Mouse (Mus musculus): Measurements from ENCODE around the gene Hcn2.
A peak's percentile ranks its signal among the peaks of the same experiment; 100 is the strongest.
"Not testable (repeated sequence)": the region's sequence is repeated elsewhere in the genome, so short reads cannot be mapped to it uniquely, and the experiment has no call there.

Hcn2 gene

DNA sequence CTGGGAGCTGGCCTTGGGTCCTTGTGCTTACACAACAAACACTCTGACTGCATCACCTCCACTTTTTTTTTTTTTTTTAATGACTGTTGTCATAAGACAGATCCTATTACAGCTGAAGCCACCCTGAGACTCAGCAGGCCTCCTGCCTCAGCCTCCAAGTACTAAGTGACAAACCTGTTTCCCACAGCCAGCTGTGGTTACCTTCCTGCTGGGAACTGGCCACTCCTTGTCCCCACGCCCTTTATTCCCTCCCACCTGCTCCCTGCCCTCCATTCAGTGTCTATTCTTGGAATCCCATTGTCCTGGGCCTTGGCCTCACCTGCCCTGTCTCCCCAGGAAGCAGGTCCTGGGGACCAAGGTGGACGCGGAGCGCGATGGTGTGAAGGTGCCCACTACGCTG, 28.9 kb upstream of the Hcn2 start:
- no peak for DNase-seq

DNA sequence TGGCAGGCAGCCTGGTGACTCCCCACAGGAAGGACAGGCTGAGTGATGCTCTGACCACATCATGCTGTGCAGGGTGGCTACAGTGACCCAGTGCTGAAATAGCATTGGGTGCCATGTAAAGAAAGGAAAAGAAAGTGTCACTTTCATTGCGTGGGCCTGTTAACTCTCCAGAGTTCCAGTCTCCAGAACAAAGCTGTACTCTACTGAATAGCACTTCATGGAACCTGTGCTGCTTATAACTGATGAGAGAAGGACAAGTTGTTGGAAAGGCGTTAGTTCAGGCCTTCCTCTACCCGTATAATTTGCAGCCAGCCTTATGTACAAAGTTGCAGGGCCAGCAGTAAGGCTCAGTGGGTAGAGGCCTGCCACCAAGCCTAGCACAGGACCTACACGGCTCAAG, 27.7 kb upstream of the Hcn2 start, which contains the start of gene Gzmm:
Gene Gzmm (plus strand): TSS at position 301 of the 400 bp plus-strand sequence.
- DNase-seq: no peak

DNA sequence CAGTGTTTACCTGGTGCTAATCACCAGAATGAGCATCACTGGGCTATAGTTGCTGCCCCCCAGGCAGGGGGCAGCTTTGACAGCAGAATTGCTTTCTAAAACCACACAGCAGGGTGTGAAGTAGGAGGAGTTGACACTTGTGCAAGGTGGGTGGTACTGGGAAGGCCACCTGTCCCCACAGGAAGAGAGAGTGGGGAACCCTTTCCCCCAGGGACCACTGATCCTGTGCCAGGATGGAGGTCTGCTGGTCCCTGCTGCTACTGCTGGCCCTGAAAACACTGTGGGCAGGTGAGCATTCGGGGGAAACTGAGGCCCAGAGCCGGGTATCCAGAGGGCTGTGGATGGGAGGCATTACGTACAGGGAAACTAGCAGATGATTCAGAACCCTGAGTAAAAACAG, 27.3 kb upstream of the Hcn2 start:
- DNase-seq: no peak

DNA sequence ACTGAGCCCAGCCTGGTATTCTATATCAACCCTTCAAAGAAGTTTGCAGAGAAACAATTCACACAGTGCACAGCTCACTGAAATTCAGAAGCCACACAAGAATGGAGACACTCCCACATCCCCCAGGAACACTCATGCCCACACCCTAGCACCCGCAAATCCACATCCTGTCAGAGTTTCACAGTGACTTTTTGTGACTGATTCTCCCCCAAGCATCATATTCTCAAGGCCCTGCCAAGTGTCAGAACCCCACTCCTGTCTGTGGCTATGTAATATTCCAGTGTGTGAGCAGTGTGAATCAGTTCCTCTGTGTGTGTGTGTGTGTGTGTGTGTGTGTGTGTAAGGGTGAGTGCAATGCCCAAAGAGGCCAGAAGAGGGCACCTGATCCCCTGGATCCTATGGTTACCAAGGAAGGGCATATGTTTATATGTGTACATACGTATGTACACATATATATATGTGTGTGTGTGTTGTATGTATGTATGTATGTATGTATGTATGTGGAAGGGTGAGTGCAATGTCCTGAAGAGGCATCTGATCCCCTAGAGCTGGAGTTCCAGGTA, 24.4 kb upstream of the Hcn2 start:
- DNase-seq: no peak

DNA sequence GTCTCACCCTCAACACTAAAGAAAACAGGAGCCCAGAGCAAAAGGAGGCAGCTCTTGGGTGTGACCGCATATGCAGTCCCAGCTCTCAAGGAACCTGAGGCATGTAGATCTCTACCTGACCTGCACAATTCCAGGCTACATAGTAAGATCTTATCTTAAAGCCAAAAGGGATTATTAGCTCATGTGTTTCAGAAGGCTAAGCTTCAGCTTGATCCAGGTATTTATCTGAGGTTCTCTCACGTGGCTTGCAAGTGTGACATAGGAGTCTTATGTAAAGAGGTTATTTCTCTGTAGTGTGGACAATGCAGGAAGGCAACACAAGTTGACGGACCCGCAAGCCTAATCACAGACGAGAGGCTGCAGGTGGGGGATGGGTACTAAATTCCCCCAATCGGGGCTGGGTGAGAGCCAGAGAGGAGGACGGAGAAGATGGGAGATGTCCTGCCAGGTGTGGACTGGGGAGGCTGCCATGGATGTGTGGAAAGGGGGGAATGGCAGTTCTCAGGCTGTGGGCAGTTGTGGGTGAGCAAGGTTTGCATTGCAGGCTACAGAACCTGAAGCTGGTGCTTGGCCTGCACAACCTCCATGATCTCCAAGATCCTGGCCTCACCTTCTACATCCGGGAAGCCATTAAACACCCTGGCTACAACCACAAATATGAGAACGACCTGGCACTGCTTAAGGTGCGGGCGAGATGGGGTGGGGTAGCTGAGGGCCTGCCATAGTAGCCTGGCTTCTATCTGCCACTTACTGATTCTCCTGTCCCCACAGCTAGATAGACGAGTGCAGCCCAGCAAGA, 22.7 kb upstream of the Hcn2 start:
- DNase-seq: no peak

GRCm38 (mm10) chr10:79694379-79694655, 22.1 kb upstream of the Hcn2 start:
- no peak for DNase-seq

DNA sequence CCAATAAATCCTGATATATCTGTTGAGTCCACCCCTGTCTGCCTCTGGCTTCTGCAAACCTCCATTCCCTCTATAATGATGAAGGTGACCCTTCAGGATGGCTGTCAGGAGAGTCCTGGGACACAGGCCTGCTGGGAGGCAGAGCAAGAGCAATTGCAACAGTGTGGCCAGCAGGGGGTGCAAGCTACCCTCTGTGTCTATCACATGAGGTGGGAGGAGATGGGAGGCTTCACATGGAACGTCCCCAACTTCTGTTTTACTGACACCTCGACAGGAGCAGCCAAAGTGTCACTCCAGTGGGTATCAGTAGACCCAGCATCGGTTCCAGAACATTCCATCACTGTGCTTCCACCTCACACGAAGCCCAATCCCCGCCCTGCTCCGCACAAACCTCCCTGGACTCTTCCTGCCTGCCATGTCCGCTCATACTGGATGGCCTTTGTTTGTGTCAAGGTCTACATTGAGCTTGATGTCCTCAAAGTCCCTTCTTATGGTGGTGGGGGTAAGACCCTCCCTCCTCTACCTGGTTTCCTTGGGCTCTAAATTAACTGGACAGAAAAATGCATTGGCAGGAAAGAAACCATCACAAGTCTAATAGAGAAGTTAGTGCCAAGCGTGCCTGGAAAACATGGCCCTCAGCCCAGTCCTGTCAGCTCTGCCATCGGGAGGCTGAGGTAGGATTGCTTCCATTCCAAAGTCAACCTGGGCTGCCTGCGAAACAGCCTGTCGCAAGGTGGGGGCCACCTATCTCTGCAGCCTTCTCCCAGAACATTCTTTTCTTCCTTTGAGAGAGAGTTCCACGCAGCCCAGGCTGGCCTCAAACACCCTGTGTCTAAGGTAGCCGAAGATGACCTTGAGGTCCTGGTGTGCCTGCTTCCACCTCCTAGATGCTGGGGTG, 21.0 kb upstream of the Hcn2 start:
- DNase-seq: peak; percentile 76 to 86

DNA sequence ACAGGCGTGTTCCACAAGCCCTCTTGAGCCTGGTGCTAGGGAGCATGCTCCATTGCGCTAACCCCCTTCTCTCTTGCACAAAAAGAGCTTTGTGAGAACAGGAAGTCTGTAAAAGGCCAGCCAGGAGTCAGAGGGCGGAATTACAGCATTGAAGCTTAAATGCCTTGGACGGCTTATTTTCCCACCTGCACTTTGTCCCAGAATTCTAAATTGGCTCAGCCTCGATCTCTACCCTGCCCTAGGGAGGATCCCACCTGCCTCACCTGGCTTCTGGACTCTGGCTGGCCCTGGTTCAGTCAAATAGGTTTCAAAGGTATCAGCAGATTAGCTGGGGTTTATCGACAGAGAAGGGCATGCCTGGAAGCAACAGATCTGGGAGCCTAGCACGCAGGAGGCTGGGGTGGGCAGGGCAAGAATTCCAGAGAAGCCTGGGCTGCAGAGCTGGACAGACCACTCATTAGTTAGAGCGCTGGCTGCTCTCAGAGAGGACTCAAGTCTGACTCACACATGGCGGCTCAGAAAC, 20.2 kb upstream of the Hcn2 start:
- DNase-seq: no peak

DNA sequence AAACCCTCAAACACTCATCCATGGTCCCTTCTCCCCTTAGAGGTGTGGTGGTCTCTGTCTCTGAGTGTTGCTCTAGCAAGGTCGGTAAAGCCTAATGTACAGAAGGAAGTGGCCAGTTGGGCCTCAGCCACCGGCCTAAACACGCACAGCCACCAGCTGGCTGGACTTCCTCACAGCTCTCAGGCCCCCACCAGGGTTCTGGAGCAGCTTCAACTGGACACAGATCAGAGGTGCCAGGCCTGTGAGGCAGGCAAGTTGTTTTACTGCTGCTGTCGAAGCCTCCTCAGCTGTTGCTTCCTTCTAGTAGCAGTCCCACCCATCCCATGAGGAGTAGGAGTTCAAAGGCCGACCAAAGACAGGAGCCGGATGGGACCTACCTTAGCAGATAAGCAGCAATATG, 18.5 kb upstream of the Hcn2 start:
- peak; percentile 90 to 92 for DNase-seq

DNA sequence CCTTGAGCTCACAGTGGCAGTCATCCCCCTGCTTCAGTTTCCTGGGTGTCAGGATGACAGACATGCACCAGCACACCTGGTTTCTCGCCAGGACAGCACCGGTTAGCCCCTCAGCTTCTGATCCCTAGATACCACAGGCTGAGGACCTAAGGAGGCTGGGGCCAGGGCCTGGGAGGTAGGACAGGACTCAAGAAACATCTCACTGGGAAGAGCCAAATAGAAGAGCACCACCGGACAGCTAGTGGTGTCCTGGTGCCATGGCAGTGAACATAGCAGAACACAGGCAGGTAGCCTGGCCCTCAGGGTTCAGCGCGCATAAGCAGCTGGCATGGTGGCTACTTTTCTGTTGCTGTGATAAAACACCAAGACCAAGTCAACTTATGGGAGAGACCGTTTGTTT, 18.0 kb upstream of the Hcn2 start:
- no peak for DNase-seq

GRCm38 (mm10) chr10:79700676-79701075, 15.8 kb upstream of the Hcn2 start:
- no peak for DNase-seq

DNA sequence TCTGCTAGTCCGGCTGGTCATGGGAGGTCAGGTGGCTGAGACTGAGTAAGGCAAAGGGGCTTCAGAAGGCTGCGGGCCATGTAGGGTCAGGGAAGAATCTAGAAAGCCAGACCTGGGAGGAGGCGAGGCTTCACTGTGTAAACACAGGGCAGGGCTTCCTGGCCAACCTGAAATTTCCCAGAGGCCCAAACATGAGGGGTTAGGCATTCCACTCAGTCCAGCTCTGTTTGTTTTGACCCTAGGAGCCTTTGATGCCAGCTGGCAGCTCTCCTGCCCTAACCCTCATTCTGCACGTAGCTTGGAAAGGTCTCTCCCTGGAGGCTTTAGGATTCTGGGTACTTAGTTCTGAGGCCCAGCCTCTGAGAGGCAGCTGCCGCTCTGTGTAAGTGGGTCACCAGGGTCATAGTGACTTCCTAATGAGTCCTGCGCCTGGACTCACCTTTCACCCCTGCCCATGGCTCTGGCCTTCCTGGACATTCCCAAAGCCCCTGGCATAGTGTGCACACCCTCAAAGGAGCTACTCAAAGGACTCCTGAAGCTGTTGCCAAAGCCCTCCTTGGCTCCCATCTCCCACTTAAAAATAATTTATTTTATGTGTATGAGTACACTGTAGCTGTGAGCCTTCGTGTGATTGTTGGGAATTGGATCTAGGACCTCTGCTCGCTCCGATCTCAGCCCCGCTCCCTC, 14.8 kb upstream of the Hcn2 start:
- DNase-seq: no peak

DNA sequence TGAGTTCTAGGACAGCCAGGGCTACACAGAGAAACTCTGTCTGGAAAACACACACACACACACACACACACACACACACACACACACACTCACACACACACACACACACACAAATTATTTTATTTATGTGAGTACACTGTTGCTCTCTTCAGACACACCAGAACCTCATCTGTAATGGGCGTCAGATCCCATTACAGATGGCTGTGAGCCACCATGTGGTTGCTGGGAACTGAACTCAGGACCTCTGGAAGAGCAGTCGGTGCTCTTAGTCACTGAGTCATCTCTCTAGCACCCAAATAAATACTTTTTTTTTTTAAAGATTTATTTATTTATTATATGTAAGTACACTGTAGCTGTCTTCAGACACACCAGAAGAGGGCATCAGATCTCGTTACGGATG, 13.5 kb upstream of the Hcn2 start:
- not testable (repeated sequence) for DNase-seq

DNA sequence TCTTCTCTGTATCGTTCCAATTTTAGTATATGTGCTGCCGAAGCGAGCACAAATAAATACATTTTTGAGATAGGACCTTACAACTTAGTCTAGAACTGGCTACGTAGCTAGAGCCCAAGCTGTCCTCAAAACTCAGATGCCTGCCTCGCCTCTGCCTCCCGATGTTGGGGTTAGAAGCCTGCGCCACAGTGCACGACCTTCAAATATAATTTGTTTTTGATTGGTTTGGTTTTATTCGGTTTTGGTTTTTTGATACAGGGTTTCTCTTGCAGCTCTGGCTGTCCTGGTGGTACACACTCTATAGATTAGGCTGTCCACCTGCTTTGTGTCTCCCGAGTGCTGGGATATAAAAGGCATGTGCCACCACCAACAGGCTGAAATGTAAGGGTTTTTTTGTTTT, 12.9 kb upstream of the Hcn2 start:
- DNase-seq: no peak

- peak; percentile 98 to 100 for DNase-seq
Measured at GRCm38 (mm10) chr10:79704065-79704969, 12.1 kb upstream of the Hcn2 start, which contains the start of gene Bsg. TSS of gene Bsg (plus strand) at chr10:79704491.

GRCm38 (mm10) chr10:79704970-79705360, 11.5 kb upstream of the Hcn2 start:
- no peak for DNase-seq

DNA sequence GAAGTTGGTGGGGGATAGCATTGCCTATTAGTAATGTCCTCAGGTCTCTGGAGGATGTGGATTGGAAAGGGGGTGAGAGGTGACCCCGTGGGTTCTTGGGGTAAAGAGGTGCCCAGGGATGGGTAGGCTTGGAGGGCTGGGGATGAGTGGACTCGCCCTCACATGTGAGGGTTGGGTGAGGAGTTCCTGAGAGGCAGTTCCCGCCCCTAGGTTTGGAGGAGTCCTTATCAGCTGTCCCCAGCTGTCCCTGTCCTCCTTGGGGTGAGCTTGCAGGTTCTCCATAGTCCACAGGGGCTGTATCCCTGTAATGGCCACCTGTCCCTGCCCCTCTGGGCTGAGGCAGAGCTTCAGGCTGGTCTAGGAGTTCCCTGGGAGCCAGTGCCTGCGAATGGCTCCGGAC, 10.5 kb upstream of the Hcn2 start:
- DNase-seq: no peak

GRCm38 (mm10) chr10:79706406-79707094, 9.9 kb upstream of the Hcn2 start:
- peak; percentile 53 to 54 for DNase-seq

DNA sequence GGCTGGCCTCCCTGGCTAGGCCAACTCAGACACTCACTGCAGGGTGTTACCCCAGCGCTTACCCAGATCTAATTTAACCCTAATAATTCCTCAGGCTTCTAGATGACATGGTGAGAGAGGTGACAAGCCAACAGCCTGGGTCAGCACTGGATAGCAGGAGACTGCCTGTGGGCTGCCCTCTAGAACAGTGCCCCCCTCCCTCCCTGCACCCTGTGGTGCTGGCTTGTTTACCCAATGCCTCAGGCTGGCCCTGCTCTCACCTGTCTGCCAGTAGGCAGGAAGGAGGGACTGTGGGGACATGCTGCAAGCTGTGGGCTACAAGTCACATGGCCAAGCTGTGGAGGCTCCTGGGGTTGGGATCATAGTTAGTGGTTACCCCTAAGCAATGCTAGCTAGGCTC, 9.3 kb upstream of the Hcn2 start:
- peak; percentile 68 to 75 for DNase-seq

DNA sequence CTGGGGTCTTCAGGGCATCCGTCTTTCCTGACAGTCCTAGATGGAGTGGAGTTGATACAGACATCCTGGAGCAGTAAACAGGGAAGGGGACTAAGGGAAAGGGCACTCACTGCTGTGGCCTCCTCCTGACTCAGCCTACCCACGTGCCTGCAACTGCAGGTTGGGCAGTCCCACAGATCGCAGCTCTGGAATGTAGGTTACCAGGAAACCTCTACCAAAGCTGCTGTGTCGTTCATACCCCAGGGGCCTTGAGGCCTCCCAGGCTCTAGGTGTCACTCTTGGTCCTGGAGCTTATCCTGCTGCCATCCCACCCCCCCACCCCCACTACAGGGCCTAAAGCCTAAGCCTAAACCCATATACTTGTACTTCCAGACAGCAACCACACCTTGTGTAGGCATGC, 8.7 kb upstream of the Hcn2 start:
- no peak for DNase-seq

GRCm38 (mm10) chr10:79708668-79709067, 7.8 kb upstream of the Hcn2 start:
- DNase-seq: no peak
